Mouse (Mus musculus): Measurements from ENCODE around the gene Mpo. TPM values are rescaled to one million over a fixed set of nuclear protein-coding genes. Genes with fewer than 3 reads are reported as not detected.

Mpo gene
- polyA plus RNA-seq, 1 experiment from 2014 or later: 2.1 TPM

- Histone ChIP-seq H3K27me3 (replicated peaks) (peaks cover 73% of the 10 kb centered on the region), H3K36me3 (no peaks in the 10 kb centered on the region)
Observed at GRCm38 (mm10) chr11:87772354-87772753, 21.0 kb upstream of the Mpo start.

GRCm38 (mm10) chr11:87778100-87778765 is 15.1 kb upstream of the Mpo start:
- Histone ChIP-seq H3K9me3 (no peaks in the 10 kb centered on the region), H3K36me3 (no peaks in the 10 kb centered on the region), H3K4me3 (peak overlapping the region; percentile 53), H3K27me3 (replicated peaks) (peaks cover 83% of the 10 kb centered on the region), H3K9ac (peak overlapping the region; percentile 79), H3K27ac (replicated peaks) (no peak overlapping the region), H3K4me1 (peaks cover 16% of the 10 kb centered on the region), H3K4me2 (peak overlapping the region; percentile 78)
- 7% methylated on average over 27 of the region's 32 CpGs for WGBS
- ATAC-seq (ENCODE audit: extremely low read depth, insufficient number of reproducible peaks, low FRiP score, low TSS enrichment): no peak

More at GRCm38 (mm10) chr11:87772354-87772753, 21.0 kb upstream of the Mpo start:
- H3K4me2 ChIP-seq: no peak overlapping the region
- no peaks in the 10 kb centered on the region for H3K9me3 ChIP-seq
- no peak for ATAC-seq (ENCODE audit: extremely low read depth, insufficient number of reproducible peaks, low FRiP score, low TSS enrichment)
- no peak overlapping the region for H3K4me3 ChIP-seq
- H3K4me1 ChIP-seq: no peaks in the 10 kb centered on the region
- 77% methylated on average over 3 of the region's 3 CpGs for WGBS
- no peak overlapping the region for H3K9ac ChIP-seq
- no peak overlapping the region for H3K27ac ChIP-seq (replicated peaks)

- Histone ChIP-seq H3K27me3 (replicated peaks) (peaks cover 83% of the 10 kb centered on the region), H3K4me1 (peaks cover 16% of the 10 kb centered on the region), H3K27ac (replicated peaks) (no peak overlapping the region), H3K9me3 (no peaks in the 10 kb centered on the region), H3K36me3 (no peaks in the 10 kb centered on the region), H3K4me2 (peak overlapping the region; percentile 78), H3K9ac (peak overlapping the region; percentile 79), H3K4me3 (peak overlapping the region; percentile 53)
- WGBS: 33% methylated on average over 12 of the region's 12 CpGs
- ATAC-seq (ENCODE audit: extremely low read depth, insufficient number of reproducible peaks, low FRiP score, low TSS enrichment): no peak
Observed at GRCm38 (mm10) chr11:87778915-87779314, 14.5 kb upstream of the Mpo start.

GRCm38 (mm10) chr11:87779392-87779791 is 14.0 kb upstream of the Mpo start:
- no peak overlapping the region for H3K9ac ChIP-seq
- H3K4me2 ChIP-seq: no peak overlapping the region
- no peak overlapping the region for H3K4me3 ChIP-seq
- no peaks in the 10 kb centered on the region for H3K9me3 ChIP-seq
- WGBS: 81% methylated on average over 4 of the region's 4 CpGs
- no peak for ATAC-seq (ENCODE audit: extremely low read depth, insufficient number of reproducible peaks, low FRiP score, low TSS enrichment)
- no peaks in the 10 kb centered on the region for H3K36me3 ChIP-seq
- H3K27ac ChIP-seq (replicated peaks): no peak overlapping the region
- peaks cover 16% of the 10 kb centered on the region for H3K4me1 ChIP-seq
- peaks cover 83% of the 10 kb centered on the region for H3K27me3 ChIP-seq (replicated peaks)

GRCm38 (mm10) chr11:87780130-87780529 is 13.3 kb upstream of the Mpo start:
- Histone ChIP-seq H3K9me3 (no peaks in the 10 kb centered on the region), H3K4me1 (peaks cover 16% of the 10 kb centered on the region), H3K9ac (no peak overlapping the region), H3K4me2 (no peak overlapping the region), H3K4me3 (no peak overlapping the region), H3K36me3 (no peaks in the 10 kb centered on the region), H3K27ac (replicated peaks) (no peak overlapping the region), H3K27me3 (replicated peaks) (peaks cover 76% of the 10 kb centered on the region)
- 74% methylated on average over 8 of the region's 8 CpGs for WGBS
- no peak for ATAC-seq (ENCODE audit: extremely low read depth, insufficient number of reproducible peaks, low FRiP score, low TSS enrichment)

GRCm38 (mm10) chr11:87790088-87790487 is 3.3 kb upstream of the Mpo start:
- Histone ChIP-seq H3K27ac (replicated peaks) (no peak overlapping the region), H3K9me3 (no peaks in the 10 kb centered on the region), H3K4me1 (no peaks in the 10 kb centered on the region), H3K4me2 (no peak overlapping the region), H3K27me3 (replicated peaks) (peaks cover 13% of the 10 kb centered on the region; the same call in 1 of the 2 replicates), H3K4me3 (no peak overlapping the region), H3K9ac (no peak overlapping the region), H3K36me3 (no peaks in the 10 kb centered on the region)
- ATAC-seq (ENCODE audit: extremely low read depth, insufficient number of reproducible peaks, low FRiP score, low TSS enrichment): no peak
- 73% methylated on average over 6 of the region's 6 CpGs for WGBS

GRCm38 (mm10) chr11:87801711-87802275 is 8.4 kb downstream of the Mpo start:
- Histone ChIP-seq H3K9me3 (no peaks in the 10 kb centered on the region), H3K36me3 (no peaks in the 10 kb centered on the region), H3K9ac (no peak overlapping the region), H3K27ac (replicated peaks) (no peak overlapping the region), H3K4me2 (no peak overlapping the region), H3K4me3 (no peak overlapping the region), H3K27me3 (replicated peaks) (peaks cover 32% of the 10 kb centered on the region), H3K4me1 (no peaks in the 10 kb centered on the region)
- no peak for ATAC-seq (ENCODE audit: extremely low read depth, insufficient number of reproducible peaks, low FRiP score, low TSS enrichment)
- WGBS: 77% methylated on average over 22 of the region's 22 CpGs

- Histone ChIP-seq H3K27ac (replicated peaks) (no peak overlapping the region), H3K36me3 (no peaks in the 10 kb centered on the region), H3K4me1 (no peaks in the 10 kb centered on the region), H3K4me3 (no peak overlapping the region), H3K27me3 (replicated peaks) (peaks cover 25% of the 10 kb centered on the region), H3K4me2 (no peak overlapping the region), H3K9me3 (no peaks in the 10 kb centered on the region), H3K9ac (no peak overlapping the region)
- no peak for ATAC-seq (ENCODE audit: extremely low read depth, insufficient number of reproducible peaks, low FRiP score, low TSS enrichment)
- WGBS: 39% methylated on average over 14 of the region's 14 CpGs
Observed at GRCm38 (mm10) chr11:87802621-87803020, 9.2 kb downstream of the Mpo start.

- H3K27ac ChIP-seq (replicated peaks): no peak overlapping the region
- no peak for ATAC-seq (ENCODE audit: extremely low read depth, insufficient number of reproducible peaks, low FRiP score, low TSS enrichment)
- H3K4me1 ChIP-seq: no peaks in the 10 kb centered on the region
- H3K9me3 ChIP-seq: no peaks in the 10 kb centered on the region
- H3K9ac ChIP-seq: no peak overlapping the region
- no peak overlapping the region for H3K4me3 ChIP-seq
- 58% methylated on average over 1 of the region's 1 CpGs for WGBS
- peaks cover 33% of the 10 kb centered on the region for H3K27me3 ChIP-seq (replicated peaks)
- H3K36me3 ChIP-seq: no peaks in the 10 kb centered on the region
- no peak overlapping the region for H3K4me2 ChIP-seq
Observed at GRCm38 (mm10) chr11:87805448-87805847, 12.1 kb downstream of the Mpo start.

GRCm38 (mm10) chr11:87807433-87807832 is 14.1 kb downstream of the Mpo start:
- peaks cover 21% of the 10 kb centered on the region for H3K27me3 ChIP-seq (replicated peaks)
- no peaks in the 10 kb centered on the region for H3K36me3 ChIP-seq
- no peak overlapping the region for H3K4me3 ChIP-seq
- H3K27ac ChIP-seq (replicated peaks): no peak overlapping the region
- no peak overlapping the region for H3K4me2 ChIP-seq
- WGBS: 72% methylated on average over 6 of the region's 6 CpGs
- no peak overlapping the region for H3K9ac ChIP-seq
- H3K4me1 ChIP-seq: no peaks in the 10 kb centered on the region
- no peaks in the 10 kb centered on the region for H3K9me3 ChIP-seq
- no peak for ATAC-seq (ENCODE audit: extremely low read depth, insufficient number of reproducible peaks, low FRiP score, low TSS enrichment)

GRCm38 (mm10) chr11:87808236-87808635 is 14.9 kb downstream of the Mpo start:
- Histone ChIP-seq H3K36me3 (no peaks in the 10 kb centered on the region), H3K4me3 (no peak overlapping the region), H3K4me1 (no peaks in the 10 kb centered on the region), H3K9me3 (no peaks in the 10 kb centered on the region), H3K27me3 (replicated peaks) (0 out of 2 replicates have a peak, but pooled peaks cover 14% of the 10 kb centered on the region), H3K27ac (replicated peaks) (no peak overlapping the region), H3K9ac (no peak overlapping the region), H3K4me2 (no peak overlapping the region)
- ATAC-seq (ENCODE audit: extremely low read depth, insufficient number of reproducible peaks, low FRiP score, low TSS enrichment): no peak
- 62% methylated on average over 7 of the region's 7 CpGs for WGBS

- Histone ChIP-seq H3K36me3 (no peaks in the 10 kb centered on the region), H3K4me3 (no peak overlapping the region), H3K9me3 (no peaks in the 10 kb centered on the region), H3K27ac (replicated peaks) (no peak overlapping the region), H3K27me3 (replicated peaks) (peaks cover 28% of the 10 kb centered on the region), H3K9ac (no peak overlapping the region), H3K4me1 (no peaks in the 10 kb centered on the region), H3K4me2 (no peak overlapping the region)
- no peak for ATAC-seq (ENCODE audit: extremely low read depth, insufficient number of reproducible peaks, low FRiP score, low TSS enrichment)
- 45% methylated on average over 4 of the region's 4 CpGs for WGBS
Observed at GRCm38 (mm10) chr11:87811396-87811795, 18.0 kb downstream of the Mpo start.

Measured in heart, embryonic 13.5 days (tissue).